Mouse (Mus musculus): Measurements from ENCODE around the gene Cdh1. TPM values are rescaled to one million over a fixed set of nuclear protein-coding genes. Genes with fewer than 3 reads are reported as not detected.

Gene Cdh1
- total RNA-seq, 2 experiments from 2014 or later: 0.37 to 0.54 TPM

DNA sequence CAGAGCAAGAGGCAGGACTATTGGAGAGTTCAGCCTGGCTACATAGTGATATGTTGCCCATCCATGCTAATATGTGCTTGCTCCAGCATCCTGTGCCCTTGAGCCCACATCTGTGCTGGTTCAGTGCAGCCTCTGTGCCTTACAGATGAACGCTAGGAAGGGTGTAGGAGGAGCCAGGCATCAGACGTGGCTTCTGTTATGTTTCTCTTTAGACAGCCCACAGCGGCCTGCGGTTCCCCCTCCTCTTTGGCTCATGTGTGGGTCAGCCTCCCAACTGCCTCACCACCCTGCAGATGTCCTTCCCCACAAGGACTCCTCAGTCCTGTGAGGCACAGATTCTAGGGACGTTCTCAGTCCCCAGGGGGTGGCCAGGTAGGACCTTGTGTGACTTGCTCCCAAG lies 32.1 kb downstream of the Cdh1 start:
- DNase-seq (ENCODE audit: low spot score in 2 of 2): no peak
- no peak for TF ChIP-seq CTCF (conservative IDR thresholded peaks at IDR 0.05)
- Histone ChIP-seq H3K27ac (no peak overlapping the region), H3K4me3 (no peak overlapping the region)

DNA sequence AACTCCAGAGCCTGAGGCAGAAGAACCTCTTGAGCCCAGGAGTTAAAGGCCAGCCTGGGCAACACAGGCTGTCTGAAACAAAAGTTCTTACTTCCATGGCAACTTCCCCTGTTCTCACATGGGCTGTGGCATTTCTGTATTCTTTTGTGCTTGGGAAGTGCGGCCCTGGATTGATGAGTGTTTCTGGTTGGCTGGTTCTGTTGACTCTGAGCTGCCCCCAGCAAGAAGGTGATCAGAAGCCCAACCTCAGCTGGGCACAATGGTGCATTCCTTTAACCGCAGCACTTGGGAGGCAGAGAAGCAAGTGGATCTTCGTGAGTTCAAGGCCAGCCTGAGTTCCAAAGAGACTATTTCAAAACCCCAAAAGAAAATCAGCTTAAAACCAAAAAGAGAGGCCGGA lies 34.3 kb downstream of the Cdh1 start:
- TF ChIP-seq CTCF (conservative IDR thresholded peaks at IDR 0.05): no peak
- Histone ChIP-seq H3K27ac (no peak overlapping the region), H3K4me3 (no peak overlapping the region)
- DNase-seq (ENCODE audit: low spot score in 2 of 2): no peak

GRCm38 (mm10) chr8:106638768-106639295 lies 35.7 kb downstream of the Cdh1 start:
- no peak for TF ChIP-seq CTCF (conservative IDR thresholded peaks at IDR 0.05)

DNA sequence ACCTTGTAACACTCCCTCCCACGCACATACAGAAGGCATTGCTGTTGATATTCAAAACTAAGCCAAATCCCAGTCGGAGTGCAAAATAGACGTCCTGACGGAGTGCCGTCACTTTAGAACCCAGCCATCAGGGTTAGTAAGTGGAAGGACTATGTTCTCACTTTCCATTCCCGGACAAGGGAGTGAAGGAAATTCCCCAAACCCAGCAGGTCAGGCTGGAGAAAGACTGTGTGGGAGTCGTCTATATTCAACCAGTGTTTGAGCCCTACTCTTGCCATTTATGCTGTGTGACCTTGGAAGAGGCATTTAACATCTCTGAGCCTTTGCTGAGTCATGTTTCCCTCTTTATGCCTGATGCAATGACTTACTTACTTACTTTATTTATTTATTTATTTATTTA lies 37.1 kb downstream of the Cdh1 start:
- Histone ChIP-seq H3K4me3 (no peak overlapping the region), H3K27ac (no peak overlapping the region)
- no peak for DNase-seq (ENCODE audit: low spot score in 2 of 2)
- no peak for TF ChIP-seq CTCF (conservative IDR thresholded peaks at IDR 0.05)

More at GRCm38 (mm10) chr8:106638768-106639295, 35.7 kb downstream of the Cdh1 start:
- Histone ChIP-seq H3K4me3 (no peak overlapping the region), H3K27ac (no peak overlapping the region)
- DNase-seq (ENCODE audit: low spot score in 2 of 2): no peak

- DNase-seq (ENCODE audit: low spot score in 2 of 2): no peak
- no peak overlapping the region for H3K4me3 ChIP-seq
- TF ChIP-seq CTCF (conservative IDR thresholded peaks at IDR 0.05): no peak
- no peak overlapping the region for H3K27ac ChIP-seq
Observed at GRCm38 (mm10) chr8:106640921-106641320, 37.8 kb downstream of the Cdh1 start.

GRCm38 (mm10) chr8:106642172-106642571 lies 39.0 kb downstream of the Cdh1 start:
- no peak for DNase-seq (ENCODE audit: low spot score in 2 of 2)
- H3K27ac ChIP-seq: no peak overlapping the region
- no peak for TF ChIP-seq CTCF (conservative IDR thresholded peaks at IDR 0.05)
- no peak overlapping the region for H3K4me3 ChIP-seq

GRCm38 (mm10) chr8:106643100-106643499 lies 39.9 kb downstream of the Cdh1 start:
- no peak overlapping the region for H3K4me3 ChIP-seq
- no peak for DNase-seq (ENCODE audit: low spot score in 2 of 2)
- TF ChIP-seq CTCF (conservative IDR thresholded peaks at IDR 0.05): no peak

GRCm38 (mm10) chr8:106644957-106645356 lies 41.8 kb downstream of the Cdh1 start:
- peak; percentile 43 for TF ChIP-seq CTCF (conservative IDR thresholded peaks at IDR 0.05)
- no peak overlapping the region for H3K4me3 ChIP-seq

More at GRCm38 (mm10) chr8:106643100-106643499, 39.9 kb downstream of the Cdh1 start:
- H3K27ac ChIP-seq: no peak overlapping the region

DNA sequence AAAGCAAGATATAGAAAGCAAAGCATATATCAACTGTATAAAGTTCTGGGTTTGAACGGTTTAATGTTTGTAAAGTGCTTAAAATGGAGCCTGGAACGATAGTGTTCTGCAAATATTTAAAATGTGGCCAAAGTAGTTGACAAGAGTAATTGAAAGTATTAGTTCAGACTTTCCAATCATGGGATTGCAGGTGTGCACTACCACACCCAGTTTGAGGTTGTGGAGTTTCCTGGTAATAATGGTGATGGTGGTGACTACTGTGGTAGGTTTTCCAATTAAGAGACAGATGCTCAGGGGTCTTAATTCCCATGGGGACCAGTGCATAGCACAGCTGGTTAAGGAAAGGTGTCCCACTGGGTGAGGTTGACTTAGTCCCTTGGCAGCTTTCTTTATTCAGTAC lies 43.0 kb downstream of the Cdh1 start:
- no peak overlapping the region for H3K27ac ChIP-seq
- no peak overlapping the region for H3K4me3 ChIP-seq
- no peak for TF ChIP-seq CTCF (conservative IDR thresholded peaks at IDR 0.05)
- DNase-seq (ENCODE audit: low spot score in 2 of 2): no peak

More at GRCm38 (mm10) chr8:106644957-106645356, 41.8 kb downstream of the Cdh1 start:
- H3K27ac ChIP-seq: no peak overlapping the region
- DNase-seq (ENCODE audit: low spot score in 2 of 2): no peak

DNA sequence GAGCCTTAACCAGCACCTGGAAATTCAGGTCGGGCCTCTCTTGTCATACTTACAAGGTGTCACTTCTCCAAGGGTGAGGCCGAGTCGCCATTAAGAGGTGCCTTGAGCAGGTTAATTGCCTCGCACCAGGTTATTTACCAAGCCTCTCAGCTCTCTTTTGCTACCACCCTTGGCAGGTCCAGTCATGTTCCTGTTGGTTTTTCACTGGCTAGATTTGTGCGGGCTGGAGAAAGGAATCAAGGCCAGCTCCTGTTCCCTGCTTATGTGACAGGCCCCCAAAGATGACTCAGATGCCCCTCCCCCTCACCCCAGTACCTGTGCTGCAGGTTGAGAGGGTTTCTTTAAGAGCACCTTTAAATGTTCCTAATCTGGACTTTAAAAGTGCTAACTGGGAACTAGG lies 43.6 kb downstream of the Cdh1 start:
- DNase-seq (ENCODE audit: low spot score in 2 of 2): no peak
- no peak overlapping the region for H3K27ac ChIP-seq
- TF ChIP-seq CTCF (conservative IDR thresholded peaks at IDR 0.05): no peak
- H3K4me3 ChIP-seq: no peak overlapping the region

GRCm38 (mm10) chr8:106647387-106647786 lies 44.2 kb downstream of the Cdh1 start:
- peak; percentile 97 for TF ChIP-seq CTCF (conservative IDR thresholded peaks at IDR 0.05)
- DNase-seq (ENCODE audit: low spot score in 2 of 2): peak; percentile 80 to 90
- Histone ChIP-seq H3K27ac (no peak overlapping the region), H3K4me3 (no peak overlapping the region)

DNA sequence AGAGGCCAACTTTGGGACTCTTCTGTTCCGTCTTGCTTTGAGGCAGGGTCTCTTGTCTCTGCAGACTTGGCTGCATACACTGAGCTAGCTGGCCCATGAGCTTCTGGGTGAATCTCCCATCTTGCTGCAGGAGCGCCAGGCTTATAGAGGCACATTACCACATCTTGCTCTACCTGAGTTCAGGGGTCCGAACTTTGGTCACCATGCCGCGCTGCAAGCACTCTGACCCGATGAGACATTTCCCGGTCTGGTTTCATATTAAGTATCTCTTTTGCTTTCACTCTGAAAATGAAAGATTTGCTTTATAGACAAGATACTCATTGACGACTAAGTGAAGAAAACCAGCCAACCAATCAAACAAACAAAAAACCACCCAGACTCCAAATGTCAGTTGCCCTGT lies 45.3 kb downstream of the Cdh1 start:
- Histone ChIP-seq H3K4me3 (no peak overlapping the region), H3K27ac (no peak overlapping the region)
- TF ChIP-seq CTCF (conservative IDR thresholded peaks at IDR 0.05): no peak
- no peak for DNase-seq (ENCODE audit: low spot score in 2 of 2)

DNA sequence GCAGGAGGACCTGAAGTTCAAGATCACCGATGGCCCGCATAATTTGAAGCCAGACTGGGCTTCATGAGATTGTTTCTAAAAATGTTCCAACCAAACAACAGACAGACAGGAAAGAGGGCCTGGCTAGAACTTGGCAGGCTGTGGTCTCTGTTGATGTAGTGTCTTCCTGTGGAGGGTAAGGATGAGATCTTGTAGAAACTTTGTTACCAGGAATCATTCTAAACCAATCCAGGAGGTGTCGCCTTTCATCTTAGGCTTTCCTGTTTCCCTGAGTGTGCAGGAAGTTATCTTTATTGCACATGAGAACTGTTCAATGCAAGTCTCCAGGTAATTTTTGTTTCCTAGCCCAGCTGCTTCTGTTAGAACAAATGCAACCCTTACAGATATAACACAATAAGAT lies 48.8 kb downstream of the Cdh1 start:
- no peak for TF ChIP-seq CTCF (conservative IDR thresholded peaks at IDR 0.05)
- DNase-seq (ENCODE audit: low spot score in 2 of 2): no peak
- H3K27ac ChIP-seq: no peak overlapping the region
- no peak overlapping the region for H3K4me3 ChIP-seq

DNA sequence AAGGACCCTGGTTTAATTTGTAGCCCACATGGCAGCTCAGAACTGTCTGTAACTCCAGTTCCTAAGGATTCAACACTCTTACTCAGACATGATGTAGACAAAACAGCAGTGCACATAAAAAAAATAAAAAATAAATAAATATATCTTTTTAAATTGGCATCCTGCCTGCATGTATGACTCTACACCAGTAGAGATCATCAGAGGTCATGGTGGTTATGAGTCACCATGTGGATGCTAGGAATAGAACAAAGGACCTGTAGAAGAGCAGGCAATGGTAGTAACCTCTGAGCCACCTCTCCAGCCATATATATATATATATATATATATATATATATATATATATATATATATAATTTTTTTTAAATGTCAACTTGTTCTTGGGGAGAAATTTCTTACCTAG lies 52.9 kb downstream of the Cdh1 start:
- DNase-seq (ENCODE audit: low spot score in 2 of 2): no peak
- TF ChIP-seq CTCF (conservative IDR thresholded peaks at IDR 0.05): no peak
- no peak overlapping the region for H3K4me3 ChIP-seq
- no peak overlapping the region for H3K27ac ChIP-seq

DNA sequence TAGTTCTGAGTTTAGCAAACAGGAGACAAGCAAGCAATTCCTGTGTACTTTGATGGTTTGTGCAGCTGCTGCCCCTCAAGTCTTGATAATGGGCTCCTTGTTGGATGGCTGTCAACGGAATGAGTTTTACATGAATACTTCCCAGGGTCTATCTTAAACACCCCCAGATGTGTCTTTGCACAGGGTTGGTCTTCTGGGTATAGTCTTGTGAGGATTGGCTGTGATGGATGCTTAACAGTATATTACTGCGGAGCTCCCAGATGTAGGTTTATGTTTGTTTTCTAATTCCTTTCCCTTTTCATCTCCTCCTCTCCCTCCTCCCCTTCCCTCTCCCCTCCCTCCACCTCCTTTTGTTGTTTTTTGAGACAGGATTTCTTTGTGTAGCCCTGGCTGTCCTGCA lies 69.6 kb downstream of the Cdh1 start:
- Histone ChIP-seq H3K27ac (no peak overlapping the region), H3K4me3 (no peak overlapping the region)
- no peak for DNase-seq (ENCODE audit: low spot score in 2 of 2)
- TF ChIP-seq CTCF (conservative IDR thresholded peaks at IDR 0.05): no peak

Measured in layer of hippocampus, adult 2 months (tissue).